Mouse (Mus musculus) MEL (cell line): ENCODE data around the gene Slc46a2. TPM values are rescaled to one million over a fixed set of nuclear protein-coding genes. Genes with fewer than 3 reads are reported as not detected.

Source experiments
- DNase-seq: peaks from one replicate; pipeline ENCODE4 v3.0.0; 2011; ENCODE audit warnings: low read depth, low spot score
- H3K27ac ChIP-seq: 2 replicates; pipeline ENCODE4 v1.5.1; 2012; ENCODE audit warnings: low read depth, mild to moderate bottlenecking, control low read depth, low read length, moderate library complexity; ENCODE audit not compliant: control insufficient read depth
- H3K27me3 ChIP-seq, 2 experiments: fragments of 150-350 bp in 1 of 2; sonication (generic) in 1 of 2; 2 replicates each; pipeline ENCODE4 v1.6.1; 2012; ENCODE audit warnings: low read length in 2 of 2, mild to moderate bottlenecking in 2 of 2, improper control_type of control experiment in 1 of 2, moderate library complexity in 1 of 2; ENCODE audit not compliant: insufficient read depth in 2 of 2, control insufficient read depth in 1 of 2
- H3K36me3 ChIP-seq, 2 experiments: 2 replicates each; pipeline ENCODE4 v1.6.1; 2012 to 2014; ENCODE audit warnings: low read length in 2 of 2, improper control_type of control experiment in 1 of 2, inconsistent platforms in 1 of 2, mild to moderate bottlenecking in 1 of 2; ENCODE audit not compliant: insufficient read depth in 2 of 2, control insufficient read depth in 1 of 2
- H3K4me1 ChIP-seq, 2 experiments: fragments of 150-350 bp in 1 of 2; sonication (generic) in 1 of 2; 2 replicates each; pipeline ENCODE4 v1.6.1; 2012; ENCODE audit warnings: low read length in 2 of 2, improper control_type of control experiment in 1 of 2, mild to moderate bottlenecking in 1 of 2; ENCODE audit not compliant: insufficient read depth in 2 of 2, control insufficient read depth in 1 of 2
- H3K4me3 ChIP-seq, 2 experiments: fragments of 150-350 bp in 1 of 2; sonication (generic) in 1 of 2; 2 replicates each; pipeline ENCODE4 v1.5.1; 2012; ENCODE audit warnings: low read depth in 2 of 2, low read length in 2 of 2, mild to moderate bottlenecking in 2 of 2, moderate library complexity in 2 of 2, control low read depth in 1 of 2, improper control_type of control experiment in 1 of 2; ENCODE audit not compliant: control insufficient read depth in 1 of 2, insufficient read depth in 1 of 2
- H3K79me2 ChIP-seq: 2 replicates; pipeline ENCODE4 v1.6.1; 2012; ENCODE audit warnings: mild to moderate bottlenecking, low read length, moderate library complexity; ENCODE audit not compliant: control insufficient read depth, poor library complexity, insufficient read depth
- H3K9ac ChIP-seq: 2 replicates; pipeline ENCODE4 v1.6.1; 2012; ENCODE audit warnings: low read depth, mild to moderate bottlenecking, control low read depth, low read length, moderate library complexity; ENCODE audit not compliant: control insufficient read depth, poor library complexity, severe bottlenecking
- H3K9me3 ChIP-seq: fragments of 150-350 bp; sonication (generic); replicated peaks from 2 replicates; pipeline ENCODE4 v1.6.1; 2012; ENCODE audit warnings: mild to moderate bottlenecking, low read length, improper control_type of control experiment, moderate library complexity; ENCODE audit not compliant: insufficient read depth
- CHD2 ChIP-seq: IDR thresholded peaks from 2 replicates; pipeline ENCODE4 v1.6.1; 2011; ENCODE audit warnings: low read length, improper control_type of control experiment
- CTCF ChIP-seq, 3 experiments: IDR thresholded peaks in 2 of 3; conservative IDR thresholded peaks in 1 of 3; 2 replicates each; pipeline ENCODE4 v1.5.1; 2011 to 2012; ENCODE audit warnings: low read length in 3 of 3, low read depth in 2 of 3, mild to moderate bottlenecking in 2 of 3, improper control_type of control experiment in 1 of 3, inconsistent platforms in 1 of 3, mixed read lengths in 1 of 3, moderate library complexity in 1 of 3; ENCODE audit not compliant: control insufficient read depth in 1 of 3, insufficient read depth in 1 of 3, poor library complexity in 1 of 3, severe bottlenecking in 1 of 3
- EP300 ChIP-seq, 2 experiments: IDR thresholded peaks; 2 replicates each; pipeline ENCODE4 v1.6.1; 2011; ENCODE audit warnings: improper control_type of control experiment in 2 of 2, low read length in 2 of 2, low read depth in 1 of 2, mild to moderate bottlenecking in 1 of 2
- ETS1 ChIP-seq: IDR thresholded peaks from 2 replicates; pipeline ENCODE4 v1.6.1; 2012; ENCODE audit warnings: low read depth, mild to moderate bottlenecking, inconsistent platforms, low read length, improper control_type of control experiment, moderate library complexity
- GABPA ChIP-seq: IDR thresholded peaks from 2 replicates; pipeline ENCODE4 v1.6.1; 2012; ENCODE audit warnings: low read depth, mild to moderate bottlenecking, inconsistent platforms, low read length, improper control_type of control experiment, moderate library complexity
- GATA1 ChIP-seq: IDR thresholded peaks from 2 replicates; pipeline ENCODE4 v1.6.1; 2011; ENCODE audit warnings: low read depth, low read length, improper control_type of control experiment
- HCFC1 ChIP-seq: IDR thresholded peaks from 2 replicates; pipeline ENCODE4 v1.6.1; 2012; ENCODE audit warnings: low read depth, mild to moderate bottlenecking, inconsistent platforms, low read length, improper control_type of control experiment, moderate library complexity
- JUND ChIP-seq: IDR thresholded peaks from 2 replicates; pipeline ENCODE4 v1.6.1; 2011; ENCODE audit warnings: low read depth, mild to moderate bottlenecking, improper control_type of control experiment, low read length
- KAT2A ChIP-seq: conservative IDR thresholded peaks from 2 replicates; pipeline ENCODE4 v1.6.1; 2012; ENCODE audit warnings: low read depth, low read length, improper control_type of control experiment, inconsistent platforms
- MAFK ChIP-seq: IDR thresholded peaks from 2 replicates; pipeline ENCODE4 v1.6.1; 2011; ENCODE audit warnings: low read depth, mild to moderate bottlenecking, low read length, improper control_type of control experiment, borderline replicate concordance
- MAZ ChIP-seq: IDR thresholded peaks from 2 replicates; pipeline ENCODE4 v1.6.1; 2012; ENCODE audit warnings: low read depth, mild to moderate bottlenecking, inconsistent platforms, low read length, improper control_type of control experiment
- MEF2A ChIP-seq: IDR thresholded peaks from 2 replicates; pipeline ENCODE4 v1.6.1; 2014; ENCODE audit warnings: low read depth, mild to moderate bottlenecking, inconsistent platforms, low read length, improper control_type of control experiment; ENCODE audit not compliant: poor library complexity, insufficient replicate concordance, severe bottlenecking; ENCODE audit errors: extremely low read depth
- MXI1 ChIP-seq: IDR thresholded peaks from 2 replicates; pipeline ENCODE4 v1.6.1; 2011; ENCODE audit warnings: mild to moderate bottlenecking, low read depth, low read length, improper control_type of control experiment
- MYC ChIP-seq: IDR thresholded peaks from 2 replicates; pipeline ENCODE4 v1.6.1; 2011; ENCODE audit warnings: low read depth, mild to moderate bottlenecking, low read length, improper control_type of control experiment, moderate library complexity
- NRF1 ChIP-seq: IDR thresholded peaks from 2 replicates; pipeline ENCODE4 v1.6.1; 2014; ENCODE audit warnings: low read depth, mild to moderate bottlenecking, inconsistent platforms, low read length, improper control_type of control experiment, moderate library complexity; ENCODE audit not compliant: poor library complexity, insufficient read depth, severe bottlenecking
- POLR2AphosphoS5 ChIP-seq: IDR thresholded peaks from 2 replicates; pipeline ENCODE4 v1.6.1; 2012; ENCODE audit warnings: low read depth, borderline replicate concordance, mild to moderate bottlenecking, inconsistent platforms, low read length, moderate library complexity, mixed read lengths
- RAD21 ChIP-seq: IDR thresholded peaks from 2 replicates; pipeline ENCODE4 v1.6.1; 2011; ENCODE audit warnings: mild to moderate bottlenecking, low read depth, low read length, improper control_type of control experiment
- RCOR1 ChIP-seq: IDR thresholded peaks from 2 replicates; pipeline ENCODE4 v1.6.1; 2012; ENCODE audit warnings: low read depth, mild to moderate bottlenecking, inconsistent platforms, low read length, improper control_type of control experiment
- SIN3A ChIP-seq: IDR thresholded peaks from 2 replicates; pipeline ENCODE4 v1.6.1; 2012; ENCODE audit warnings: low read length, improper control_type of control experiment, inconsistent platforms
- SMC3 ChIP-seq: IDR thresholded peaks from 2 replicates; pipeline ENCODE4 v1.6.1; 2011; ENCODE audit warnings: low read depth, low read length, improper control_type of control experiment
- TBP ChIP-seq: IDR thresholded peaks from 2 replicates; pipeline ENCODE4 v1.8.0; 2011; ENCODE audit warnings: low read depth, low read length, improper control_type of control experiment
- TCF12 ChIP-seq: IDR thresholded peaks from 2 replicates; pipeline ENCODE4 v1.6.1; 2014; ENCODE audit warnings: low read depth, mild to moderate bottlenecking, inconsistent platforms, low read length, improper control_type of control experiment, moderate library complexity
- USF1 ChIP-seq: IDR thresholded peaks from 2 replicates; pipeline ENCODE4 v1.6.1; 2014; ENCODE audit warnings: low read depth, mild to moderate bottlenecking, inconsistent platforms, low read length, improper control_type of control experiment, moderate library complexity
- USF2 ChIP-seq, 2 experiments: IDR thresholded peaks; 2 replicates each; pipeline ENCODE4 v1.6.1; 2011 to 2012; ENCODE audit warnings: improper control_type of control experiment in 2 of 2, low read length in 2 of 2, borderline replicate concordance in 1 of 2, inconsistent platforms in 1 of 2, low read depth in 1 of 2, mild to moderate bottlenecking in 1 of 2; ENCODE audit not compliant: insufficient read depth in 1 of 2
- ZC3H11A ChIP-seq: IDR thresholded peaks from 2 replicates; pipeline ENCODE4 v1.6.1; 2012; ENCODE audit warnings: low read depth, mild to moderate bottlenecking, inconsistent platforms, low read length, improper control_type of control experiment
- ZNF384 ChIP-seq: IDR thresholded peaks from 2 replicates; pipeline ENCODE4 v1.6.1; 2012; ENCODE audit warnings: low read depth, mild to moderate bottlenecking, inconsistent platforms, low read length, improper control_type of control experiment
- polyA plus RNA-seq, 2 experiments: library from polyadenylated mRNA; stranded (reverse) in 1 of 2; unstranded in 1 of 2; fragments of >175 nt in 1 of 2; fragments of >200 nt in 1 of 2; gene quantifications; 2 replicates each; pipeline versions ENCODE4 v1.2.1 to v1.2.4; 2012; ENCODE audit warnings: low replicate concordance in 2 of 2, low read depth in 1 of 2; ENCODE audit not compliant: insufficient read length in 2 of 2, insufficient read depth in 1 of 2, missing spikeins in 1 of 2
- total RNA-seq: library from RNA; depleted of rRNA; stranded (reverse); fragments of 300-350 nt; gene quantifications from 2 replicates; pipeline ENCODE4 v1.2.3, GENCODE M21; 2012

Slc46a2 gene
- total and polyA plus RNA-seq, 3 experiments: not detected

DNA sequence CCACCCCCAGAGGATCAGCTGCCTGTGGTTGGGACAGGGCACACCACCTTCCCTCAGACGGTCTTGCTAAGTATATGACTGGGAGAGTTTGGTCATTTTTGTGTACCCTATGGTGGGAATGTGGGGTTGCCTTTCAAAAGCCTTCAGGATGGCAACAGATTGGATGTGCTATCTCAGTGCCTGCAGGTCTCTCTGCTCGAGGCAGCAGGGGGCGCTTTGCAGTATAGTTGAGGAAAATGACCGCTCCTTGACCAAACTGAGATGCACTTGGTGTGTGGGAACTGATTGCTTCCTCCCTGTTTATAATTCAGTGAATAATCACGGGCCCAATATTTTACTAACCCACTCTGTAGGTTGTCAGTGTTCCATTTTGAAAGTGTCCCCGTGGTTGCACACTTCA lies 12.3 kb downstream of the Slc46a2 start:
- no peak overlapping the region for H3K27ac ChIP-seq
- DNase-seq: no peak
- H3K4me3 ChIP-seq: no peak overlapping the region
- H3K4me1 ChIP-seq: no peaks in the 10 kb centered on the region
- TF ChIP-seq MXI1 (no peak), ZC3H11A (no peak), ETS1 (no peak), TBP (no peak), EP300 (IDR thresholded peaks at IDR 0.05; ENCODE audit: low read depth in 1 of 2, low read length in 2 of 2) (no peak), TCF12 (no peak), SIN3A (no peak), CTCF (IDR thresholded peaks at IDR 0.05 in 2 of 3, conservative IDR thresholded peaks at IDR 0.05 in 1 of 3; ENCODE audit: control insufficient read depth in 1 of 3, insufficient read depth in 1 of 3, low read depth in 2 of 3, low read length in 3 of 3, poor library complexity in 1 of 3, severe bottlenecking in 1 of 3) (peak; percentile 21 to 58 (median 38); a peak in 5 of 6 replicates), SMC3 (0 out of 2 replicates have a peak, but pooled peaks have one; percentile 5), KAT2A (no peak), ZNF384 (no peak), RAD21 (no peak), MYC (no peak)
- TF ChIP-seq, all 39 proteins: peak for 2
- no peaks in the 10 kb centered on the region for H3K79me2 ChIP-seq
- no peak overlapping the region for H3K9ac ChIP-seq
- no peaks in the 10 kb centered on the region for H3K27me3 ChIP-seq
- H3K9me3 ChIP-seq: no peaks in the 10 kb centered on the region
- H3K36me3 ChIP-seq: no peaks in the 10 kb centered on the region

DNA sequence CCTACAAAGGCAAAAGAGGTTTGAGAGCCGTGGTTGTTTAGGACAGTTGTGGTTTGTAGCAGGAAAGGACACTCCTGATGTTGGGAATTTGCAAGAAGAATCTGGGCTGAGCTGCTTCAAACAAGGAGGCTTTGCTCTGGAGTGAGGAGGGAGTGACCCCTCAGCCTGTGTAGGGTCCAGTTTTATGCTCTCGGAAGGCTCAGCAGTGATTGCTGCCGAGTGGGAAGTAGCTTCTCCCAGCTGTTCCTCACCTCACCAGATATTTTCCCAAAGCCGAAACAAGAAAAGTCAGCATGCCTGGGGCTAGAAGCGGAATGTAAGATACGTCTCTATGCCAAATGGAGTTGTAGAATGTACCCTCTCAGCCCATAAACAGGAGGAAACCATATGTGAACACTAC lies 13.0 kb downstream of the Slc46a2 start:
- H3K4me3 ChIP-seq: no peak overlapping the region
- no peak for DNase-seq
- no peak overlapping the region for H3K27ac ChIP-seq
- H3K79me2 ChIP-seq: no peaks in the 10 kb centered on the region
- no peak overlapping the region for H3K9ac ChIP-seq
- TF ChIP-seq TCF12 (no peak), CHD2 (no peak), SMC3 (no peak), MEF2A (no peak), RCOR1 (no peak), GATA1 (no peak), ZC3H11A (no peak), CTCF (IDR thresholded peaks at IDR 0.05 in 2 of 3, conservative IDR thresholded peaks at IDR 0.05 in 1 of 3; ENCODE audit: control insufficient read depth in 1 of 3, insufficient read depth in 1 of 3, low read depth in 2 of 3, low read length in 3 of 3, poor library complexity in 1 of 3, severe bottlenecking in 1 of 3) (no peak), KAT2A (no peak), HCFC1 (no peak), JUND (no peak), TBP (no peak), GABPA (no peak), POLR2AphosphoS5 (no peak), MAFK (no peak), USF2 (IDR thresholded peaks at IDR 0.05; ENCODE audit: borderline replicate concordance in 1 of 2, insufficient read depth in 1 of 2, low read depth in 1 of 2, low read length in 2 of 2) (no peak), USF1 (no peak), MAZ (no peak), NRF1 (no peak)
- no peaks in the 10 kb centered on the region for H3K27me3 ChIP-seq
- H3K36me3 ChIP-seq: no peaks in the 10 kb centered on the region
- H3K9me3 ChIP-seq: no peaks in the 10 kb centered on the region
- no peaks in the 10 kb centered on the region for H3K4me1 ChIP-seq
